Mouse (Mus musculus) adrenal gland (tissue): ENCODE data around the gene Rpl18.

Experiments
- intact Hi-C: fragments of 180-260 bp; cut with DNase I; formaldehyde crosslinking; loops from one replicate; pipeline ENCODE4 v1.15.1; 2025
- long read RNA-seq, 2 experiments: library from polyadenylated mRNA; unstranded; transcript quantifications; one replicate each; pipeline ENCODE4 v2.0.0; 2020; ENCODE audit warnings: borderline replicate concordance in 1 of 2; ENCODE audit not compliant: insufficient replicate concordance in 1 of 2

Gene Rpl18
- long read RNA-seq, experiment 1, transcript Rpl18-202 (6 exons, 1,027 nt): minor isoform, 7 of 169 reads
- long read RNA-seq, experiment 1, transcript Rpl18-201 (6 exons, 679 nt): major isoform, 135 of 169 reads
- long read RNA-seq, experiment 1, partial matches to known transcripts: 19 of 169 reads
- long read RNA-seq, experiment 1, other reads (novel, unspliced or antisense): 7 of 169 reads
- long read RNA-seq, experiment 2, transcript Rpl18-201 (6 exons, 679 nt): major isoform, 158 of 192 reads
- long read RNA-seq, experiment 2, transcript Rpl18-202 (6 exons, 1,027 nt): minor isoform, 11 of 192 reads
- long read RNA-seq, experiment 2, partial matches to known transcripts: 15 of 192 reads
- long read RNA-seq, experiment 2, other reads (novel, unspliced or antisense): 5 of 192 reads

DNA sequence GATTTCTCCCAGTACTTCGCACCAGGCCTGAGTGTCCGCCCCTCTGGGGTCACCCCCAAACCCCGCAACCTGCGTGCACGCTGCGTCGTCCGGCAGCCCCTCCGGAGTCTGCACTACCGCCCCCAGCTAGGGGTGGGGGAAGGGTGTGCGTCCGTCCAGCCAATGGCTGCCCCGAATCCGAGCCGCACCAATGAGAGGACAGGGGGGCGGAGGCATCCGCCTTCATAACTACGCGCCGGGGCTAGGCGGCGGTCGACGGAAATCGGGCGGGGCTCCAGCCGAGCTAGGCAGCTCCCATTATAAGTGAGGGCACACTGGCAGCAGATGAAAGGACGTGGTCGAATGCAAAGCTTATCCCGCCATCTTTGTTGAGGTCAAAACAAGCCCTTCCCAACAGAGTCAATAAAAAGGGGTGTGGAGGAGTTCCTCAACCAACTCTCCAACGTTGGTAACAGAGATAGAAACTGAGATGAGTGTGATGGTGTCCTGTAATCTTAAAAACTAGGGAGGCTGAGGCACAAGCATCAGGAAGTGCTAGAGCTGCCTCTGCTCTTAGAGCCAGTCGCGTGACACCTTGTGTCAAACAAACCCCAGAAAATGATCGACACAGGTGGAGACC, at the start of gene Rpl18:
Gene Rpl18 (plus strand): TSS at position 368 of the 619 bp plus-strand sequence.
- intact Hi-C loops: no loop called here

GRCm38 (mm10) chr7:45666161-45666560, 49.1 kb upstream of the Rpl18 start, which contains the start of gene Fut2:
Gene Fut2 (minus strand): TSS chr7:45666394.
- intact Hi-C loops: no loop called here

DNA sequence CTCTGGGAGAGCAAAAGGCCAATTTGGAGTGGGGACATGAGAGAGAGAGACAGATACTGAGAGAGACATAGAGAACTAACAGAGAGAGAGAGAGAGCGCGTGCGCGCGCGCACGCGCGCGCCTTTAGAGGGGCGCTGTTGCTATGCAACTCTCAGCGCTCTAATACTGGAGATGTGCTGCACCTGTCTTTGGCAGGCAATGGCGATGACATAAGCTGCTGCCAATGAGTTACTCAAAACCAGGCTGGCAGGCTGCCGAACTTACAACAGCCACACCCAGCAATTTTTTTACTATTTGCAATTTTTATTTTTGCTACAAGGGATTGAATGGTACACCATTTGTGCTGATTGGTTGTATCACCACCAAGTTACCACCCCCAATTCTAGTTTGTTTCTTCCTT, 47.5 kb upstream of the Rpl18 start:
- intact Hi-C loops: no loop called here

DNA sequence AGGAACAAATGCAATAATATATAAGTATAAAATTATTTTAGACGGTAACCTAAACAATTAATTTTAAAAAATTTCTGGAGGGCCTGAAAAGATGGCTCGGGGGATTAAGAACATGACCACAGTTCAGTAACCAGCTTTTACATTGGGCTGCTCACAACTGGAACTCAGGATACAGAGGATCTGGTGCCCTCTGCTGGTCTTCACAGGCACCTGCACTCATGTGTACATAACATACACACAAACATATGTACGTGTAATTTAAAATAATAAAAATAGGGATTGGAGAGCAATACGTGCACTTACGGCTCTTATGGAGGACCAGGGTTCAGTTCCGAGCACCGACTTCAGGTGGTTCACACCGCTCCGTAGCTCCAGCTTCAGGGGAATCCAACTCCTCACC, 46.3 kb upstream of the Rpl18 start:
- intact Hi-C loops: no loop called here

DNA sequence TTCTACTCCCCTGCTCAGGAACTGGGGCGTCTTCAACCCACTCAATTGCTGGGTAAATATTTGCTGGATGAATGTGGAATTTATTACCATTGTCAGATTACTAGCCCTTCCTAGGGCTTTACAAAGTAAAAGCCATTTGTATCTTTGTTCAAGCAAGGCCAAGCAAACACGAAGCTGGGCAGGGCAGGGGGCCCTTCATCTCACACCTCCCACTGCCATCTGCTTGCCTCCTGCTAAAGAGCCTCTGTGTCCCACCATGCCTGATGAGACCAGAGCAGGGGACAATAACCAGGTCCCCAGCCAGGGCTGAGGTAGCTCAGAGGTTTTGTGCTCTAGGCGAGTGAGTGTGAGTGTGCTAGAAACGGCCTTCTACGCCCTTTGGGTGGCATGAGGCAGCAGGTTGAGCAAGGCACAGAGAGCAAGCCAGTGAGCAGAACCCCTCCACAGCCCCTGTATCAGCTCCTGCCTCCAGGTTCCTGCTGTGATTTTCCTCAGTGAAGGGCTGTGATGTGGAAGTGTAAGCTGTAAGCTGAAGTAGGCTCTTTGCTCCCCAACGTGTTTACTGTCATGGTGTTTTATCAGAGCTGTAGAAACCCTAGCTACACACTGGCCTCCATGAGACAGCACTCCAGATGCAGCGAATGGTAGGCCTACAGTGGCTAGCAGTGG, 37.5 kb upstream of the Rpl18 start:
- intact Hi-C loops: no loop called here

GRCm38 (mm10) chr7:45678513-45678912, 36.7 kb upstream of the Rpl18 start:
- intact Hi-C loops: no loop called here

DNA sequence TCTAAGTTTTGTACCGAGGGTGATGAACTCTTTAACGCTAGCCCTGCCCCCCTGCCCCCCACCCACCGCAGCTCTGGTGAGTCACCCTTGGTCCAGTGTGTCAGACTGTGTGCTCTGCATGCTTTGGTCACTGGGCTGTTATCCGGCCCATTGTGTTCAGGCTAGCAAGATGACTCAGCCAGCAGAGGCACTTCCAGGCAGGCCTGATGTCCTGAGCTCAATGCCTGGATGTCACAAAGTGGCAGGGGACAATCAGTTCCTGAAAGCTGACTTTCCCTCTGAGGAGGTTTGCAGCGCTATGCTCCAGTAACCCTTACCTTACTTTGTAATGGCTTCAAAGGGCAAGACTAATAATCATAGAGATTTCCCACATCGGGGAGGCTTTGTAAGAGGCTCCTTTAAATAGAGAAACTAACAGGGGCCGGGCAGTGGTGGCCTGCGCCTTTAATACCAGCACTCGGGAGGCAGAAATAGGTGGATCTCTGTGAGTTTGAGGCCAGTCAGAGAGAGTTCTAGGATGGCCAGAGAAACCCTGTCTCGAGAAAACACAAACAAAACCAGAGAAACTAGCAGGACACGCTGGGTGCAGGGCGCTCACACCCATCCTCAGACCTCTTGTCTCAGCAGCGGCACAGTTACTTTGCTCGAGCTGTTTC, 35.2 kb upstream of the Rpl18 start:
- intact Hi-C loops: loop anchor here (5.0 kb wide), 2 partner anchors 38 to 88 kb away; no protein-coding TSS in a partner anchor

- intact Hi-C loops: loop anchor here (5.0 kb wide), 2 partner anchors 39 to 89 kb away; no protein-coding TSS in a partner anchor
Observed at GRCm38 (mm10) chr7:45681046-45681736, 34.1 kb upstream of the Rpl18 start.

DNA sequence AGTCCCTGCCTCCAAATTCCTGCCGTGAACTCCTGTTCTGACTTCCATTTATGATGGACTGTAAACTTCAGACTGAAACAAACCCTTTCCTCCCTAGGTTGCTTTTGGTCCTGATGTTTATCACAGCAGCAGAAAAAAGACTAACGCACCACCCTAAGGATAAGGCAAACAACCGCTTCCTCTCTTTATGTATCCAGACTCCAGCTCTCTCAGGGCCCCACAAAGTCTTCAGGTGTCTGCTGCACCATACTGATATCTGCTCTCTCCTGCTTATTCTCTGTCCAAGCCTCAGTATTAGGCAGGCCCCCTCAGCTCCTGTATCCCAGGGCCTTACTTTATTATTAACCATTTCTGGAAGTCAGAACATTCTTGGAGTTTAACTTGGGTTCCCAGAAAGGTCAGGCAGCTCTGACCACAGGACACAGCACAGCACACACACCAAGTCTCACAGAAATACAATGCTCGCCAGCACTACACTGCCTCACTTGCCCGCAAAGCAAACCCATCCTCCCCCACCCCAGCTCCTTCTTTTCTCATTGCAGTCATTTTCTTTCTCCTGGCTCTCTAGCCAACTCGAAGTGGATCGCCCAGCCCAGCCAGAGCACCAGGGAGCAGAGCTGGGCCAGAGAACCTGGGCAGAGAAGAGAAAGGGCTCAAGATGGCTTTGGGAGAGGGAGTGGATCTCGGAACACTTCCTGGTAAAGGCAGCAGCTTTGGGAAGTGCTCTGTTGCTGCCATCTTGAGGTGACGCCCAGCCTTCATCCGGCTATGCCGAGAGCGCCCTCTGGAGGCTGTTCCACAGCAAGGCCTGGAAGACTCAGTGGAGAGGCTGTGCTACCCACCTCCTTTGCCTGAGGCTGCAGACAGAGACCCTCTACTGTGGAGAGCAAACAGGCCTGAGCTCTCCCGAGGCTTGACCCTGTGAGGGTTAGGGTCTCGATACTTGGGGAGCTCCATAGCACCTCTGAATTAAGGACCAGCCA, 32.8 kb upstream of the Rpl18 start:
- intact Hi-C loops: loop anchor here (5.0 kb wide), 2 partner anchors 40 to 90 kb away; no protein-coding TSS in a partner anchor

- intact Hi-C loops: loop anchor here (5.0 kb wide), 2 partner anchors 41 to 91 kb away; no protein-coding TSS in a partner anchor
Observed at GRCm38 (mm10) chr7:45683396-45684050, 31.7 kb upstream of the Rpl18 start, which contains the start of gene Ntn5. Gene Ntn5 (plus strand): TSS chr7:45684022.

DNA sequence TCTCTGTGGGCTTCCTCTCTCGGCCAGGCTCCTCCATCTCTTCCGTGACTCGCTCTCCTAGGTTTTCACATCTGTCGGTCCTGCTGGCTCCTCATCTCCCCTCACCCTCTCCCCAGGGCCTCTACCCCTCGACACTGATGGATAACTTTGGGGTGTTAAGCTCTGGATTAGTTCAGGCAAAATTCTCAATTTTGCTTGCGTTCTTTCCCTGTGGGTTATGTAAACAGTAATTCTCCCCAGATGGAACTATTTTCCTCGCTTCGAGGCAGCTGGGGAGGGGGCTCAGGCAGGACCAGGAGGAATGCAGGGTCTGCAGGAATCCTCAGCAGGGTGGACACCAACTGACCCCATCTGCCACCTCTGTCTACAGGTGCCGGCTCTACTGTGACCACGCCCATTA, 29.4 kb upstream of the Rpl18 start:
- intact Hi-C loops: no loop called here

- intact Hi-C loops: no loop called here
Observed at GRCm38 (mm10) chr7:45686841-45687240, 28.4 kb upstream of the Rpl18 start.

DNA sequence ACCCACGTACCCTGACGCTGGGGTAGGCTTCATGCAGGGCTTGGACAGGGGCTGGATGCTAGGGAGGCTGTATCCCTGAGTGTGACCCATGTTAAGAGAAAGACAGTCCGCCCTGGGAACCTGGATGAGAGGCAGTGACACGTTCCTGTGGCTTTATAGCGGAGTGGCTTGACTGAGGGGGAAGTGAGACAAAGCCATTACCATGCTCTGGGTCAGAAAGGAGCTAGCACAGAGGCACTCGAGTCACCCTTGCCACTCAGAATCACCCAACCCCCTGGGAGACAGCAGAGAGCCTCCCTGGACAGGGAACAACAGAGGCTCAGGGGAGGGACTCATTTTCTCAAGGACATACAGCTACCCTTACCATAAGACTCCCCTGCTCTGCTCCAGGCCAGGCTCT, 26.2 kb upstream of the Rpl18 start:
- intact Hi-C loops: no loop called here

- intact Hi-C loops: no loop called here
Observed at GRCm38 (mm10) chr7:45689800-45690199, 25.5 kb upstream of the Rpl18 start.

- intact Hi-C loops: no loop called here
Observed at GRCm38 (mm10) chr7:45692364-45692763, 22.9 kb upstream of the Rpl18 start.

GRCm38 (mm10) chr7:45693921-45694591, 21.2 kb upstream of the Rpl18 start, which contains the start of gene Sec1:
Gene Sec1 (minus strand): TSS chr7:45694402.
- intact Hi-C loops: no loop called here

GRCm38 (mm10) chr7:45695098-45695497, 20.2 kb upstream of the Rpl18 start:
- intact Hi-C loops: no loop called here

- intact Hi-C loops: no loop called here
Observed at GRCm38 (mm10) chr7:45697894-45698293, 17.4 kb upstream of the Rpl18 start.
